Mouse (Mus musculus) layer of hippocampus, adult 9-10 months (tissue): Measurements from ENCODE around the gene Ifi47.

ENCODE experiments used
- DNase-seq: peaks from one replicate; pipeline ENCODE4 v3.0.0; 2022; ENCODE audit warnings: low spot score

Gene Ifi47

DNA sequence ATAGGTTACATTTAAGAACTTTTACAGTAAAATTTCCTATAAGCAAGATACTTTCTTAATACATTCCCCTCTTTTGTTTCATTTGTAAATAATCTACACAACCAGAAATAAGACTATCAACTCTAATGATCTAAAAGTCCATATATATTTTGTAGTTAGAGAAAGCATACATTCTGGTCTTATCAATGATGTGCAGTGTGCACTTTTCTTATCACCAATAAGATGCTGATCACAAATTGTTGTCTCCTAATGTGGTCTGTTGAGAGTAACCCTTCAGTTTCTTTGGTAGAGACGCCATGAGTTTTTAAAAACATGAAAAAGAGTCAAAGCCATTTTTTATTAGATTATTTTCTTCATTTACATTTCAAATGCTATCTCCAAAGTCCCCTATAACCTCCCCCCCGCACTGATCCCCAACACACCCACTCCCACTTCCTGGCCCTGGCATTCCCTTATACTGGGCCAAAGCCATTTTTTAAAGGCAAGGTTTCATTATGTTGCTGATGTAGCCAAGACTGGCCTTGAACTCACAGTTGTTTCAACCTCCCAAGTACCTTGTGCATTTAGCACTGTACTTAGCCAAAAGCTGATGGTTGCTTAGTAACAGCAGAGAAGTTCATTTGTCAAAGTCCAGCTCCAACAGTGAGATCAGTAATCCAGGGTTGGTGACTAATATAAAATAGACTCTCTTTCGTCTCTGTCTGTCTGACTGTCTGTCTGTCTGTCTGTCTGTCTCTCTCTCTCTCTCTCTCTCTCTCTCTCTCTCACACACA lies 13.5 kb downstream of the Ifi47 start:
- DNase-seq, result no peak

GRCm38 (mm10) chr11:49090551-49090950 lies 14.2 kb downstream of the Ifi47 start:
- DNase-seq, result no peak

- no peak for DNase-seq
Observed at GRCm38 (mm10) chr11:49091171-49091570, 14.8 kb downstream of the Ifi47 start.

- no peak for DNase-seq
Observed at GRCm38 (mm10) chr11:49092053-49092586, 15.7 kb downstream of the Ifi47 start.

GRCm38 (mm10) chr11:49092786-49093185 lies 16.4 kb downstream of the Ifi47 start:
- DNase-seq, result no peak

GRCm38 (mm10) chr11:49093861-49094660 lies 17.7 kb downstream of the Ifi47 start:
- no peak for DNase-seq

- no peak for DNase-seq
Observed at GRCm38 (mm10) chr11:49095367-49095766, 19.0 kb downstream of the Ifi47 start.

- DNase-seq, result no peak
Observed at GRCm38 (mm10) chr11:49100409-49100808, 24.0 kb downstream of the Ifi47 start.

DNA sequence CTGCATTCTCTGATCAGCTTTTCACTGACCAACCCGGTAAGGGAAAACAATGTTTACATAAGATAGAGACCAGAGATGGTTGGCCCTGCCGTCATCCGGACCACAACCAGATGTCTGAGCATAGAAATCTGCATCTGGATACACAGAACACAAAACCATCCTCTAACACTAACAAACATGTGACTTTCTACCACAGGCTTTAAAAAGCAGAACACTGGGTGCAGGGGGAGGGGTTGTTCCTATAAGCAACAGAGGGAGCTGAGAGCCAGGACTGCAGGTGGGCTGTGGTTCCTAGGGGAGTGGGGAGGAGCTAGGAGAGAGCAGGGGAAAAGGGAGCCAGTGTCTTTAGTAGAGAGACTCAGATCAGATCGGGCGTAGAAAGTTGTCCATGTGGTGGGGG lies 25.1 kb downstream of the Ifi47 start:
- no peak for DNase-seq

DNA sequence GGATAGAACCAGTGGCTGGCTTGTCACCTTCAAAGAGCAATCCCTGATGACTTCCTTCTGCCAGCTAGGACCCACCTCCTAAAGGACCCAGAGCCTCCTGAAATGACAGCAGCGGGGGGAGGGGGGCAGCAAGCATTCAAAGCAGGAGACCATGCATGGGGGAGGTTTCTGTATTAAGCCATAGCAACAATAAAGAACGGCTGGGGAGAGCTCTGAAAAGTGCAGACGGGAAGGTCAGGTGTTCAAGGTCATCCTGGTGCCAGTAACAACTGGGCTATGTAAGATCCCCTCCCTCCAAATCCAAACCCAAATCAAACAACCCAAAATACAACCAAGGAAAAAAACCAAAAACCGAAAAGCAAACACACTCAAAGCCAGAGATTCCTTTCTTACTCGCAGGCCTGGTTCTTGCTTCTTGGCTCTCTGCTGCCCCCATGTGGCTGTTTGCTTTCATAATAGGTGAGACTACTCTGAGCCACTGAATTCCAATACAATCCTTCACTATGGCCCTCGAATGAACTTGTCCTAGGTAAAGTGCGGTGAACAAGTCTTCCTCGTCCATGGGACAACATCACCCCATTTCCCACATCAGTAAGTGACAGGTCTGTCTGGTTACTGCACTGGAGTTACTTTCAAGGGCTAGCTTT lies 26.8 kb downstream of the Ifi47 start:
- DNase-seq, result peak; percentile 69

DNA sequence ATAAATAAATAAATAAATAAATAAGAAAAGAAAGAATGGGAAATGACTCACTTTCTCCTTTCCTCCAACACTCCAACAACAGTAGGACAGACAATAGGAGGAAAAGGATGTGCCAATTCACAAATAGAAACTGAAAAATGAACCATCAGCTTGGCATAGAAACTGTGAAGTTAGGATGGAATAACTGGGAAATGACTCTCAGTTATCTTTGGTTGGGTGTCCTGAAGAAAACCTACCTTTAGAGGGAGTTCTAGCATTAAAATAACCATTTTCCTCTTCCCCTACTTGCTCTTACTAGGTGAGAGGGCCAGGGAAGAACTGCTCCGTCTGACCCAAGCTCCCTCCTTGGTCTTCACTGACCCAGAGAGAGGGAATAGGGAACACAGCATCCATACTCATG lies 29.4 kb downstream of the Ifi47 start:
- no peak for DNase-seq

- no peak for DNase-seq
Observed at GRCm38 (mm10) chr11:49107650-49108537, 31.5 kb downstream of the Ifi47 start.

GRCm38 (mm10) chr11:49108833-49109232 lies 32.4 kb downstream of the Ifi47 start:
- no peak for DNase-seq

DNA sequence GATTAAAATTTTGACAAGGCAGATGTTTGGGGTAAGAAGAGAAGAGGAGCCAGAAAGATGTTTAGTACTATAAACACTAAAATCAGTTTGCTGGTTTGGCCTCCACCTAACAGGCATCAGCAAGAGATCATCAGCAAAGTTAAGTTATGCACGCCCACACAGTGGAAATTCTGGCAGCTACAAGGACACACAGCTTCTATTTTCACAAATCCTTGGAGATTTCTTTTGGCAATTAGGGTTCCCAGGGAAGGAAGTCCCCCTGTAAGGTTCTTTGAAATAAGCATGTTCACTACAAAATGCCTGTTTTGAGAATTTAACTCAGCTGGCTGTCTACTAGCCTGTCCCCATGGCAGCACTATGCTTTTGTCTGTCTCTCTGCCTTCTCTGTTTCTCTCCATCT lies 34.6 kb downstream of the Ifi47 start:
- DNase-seq, result no peak

GRCm38 (mm10) chr11:49112624-49113219 lies 36.3 kb downstream of the Ifi47 start:
- no peak for DNase-seq

- no peak for DNase-seq
Observed at GRCm38 (mm10) chr11:49114158-49114557, 37.8 kb downstream of the Ifi47 start.

DNA sequence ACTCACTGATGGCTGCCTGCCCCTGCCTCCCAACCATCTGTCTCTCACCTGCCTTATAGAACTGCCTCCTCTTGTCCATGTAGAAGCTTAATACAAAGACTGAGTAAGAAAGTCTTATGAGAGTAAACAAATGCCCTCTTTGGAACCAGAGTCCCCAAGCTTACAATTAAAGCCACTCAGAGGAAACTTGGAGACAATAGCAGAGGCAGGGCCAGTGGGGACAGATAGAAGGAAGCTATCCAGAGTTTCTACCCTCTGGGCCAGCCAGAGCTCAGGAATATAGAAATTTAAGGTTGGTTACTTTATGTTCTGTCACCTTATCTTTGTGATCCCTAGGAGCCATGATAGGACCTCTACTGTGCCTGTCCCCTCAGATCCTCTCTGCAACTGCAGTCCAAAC lies 38.4 kb downstream of the Ifi47 start, which contains the start of gene Olfr1396:
TSS of gene Olfr1396 (minus strand) at position 101 of the 400 bp plus-strand sequence.
- DNase-seq, result no peak

DNA sequence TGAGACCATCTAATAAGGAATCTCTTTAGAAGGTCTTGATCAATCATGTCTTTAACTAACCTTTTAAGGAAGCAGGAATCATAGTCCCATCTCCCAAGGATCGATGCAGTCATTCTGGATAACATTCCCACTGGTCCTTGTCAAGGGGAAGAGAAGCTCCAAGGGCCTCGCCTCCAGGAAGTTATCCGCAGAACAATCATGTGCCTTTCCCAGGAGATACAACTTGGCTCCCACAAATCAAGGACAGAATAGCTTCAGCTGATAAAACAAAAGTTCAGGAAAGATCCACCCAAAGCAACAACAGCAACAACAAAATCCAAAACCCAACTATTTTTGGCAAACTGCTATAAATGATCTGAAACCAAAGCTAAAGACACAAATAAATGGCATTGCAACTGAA lies 43.2 kb downstream of the Ifi47 start:
- DNase-seq, result no peak

DNA sequence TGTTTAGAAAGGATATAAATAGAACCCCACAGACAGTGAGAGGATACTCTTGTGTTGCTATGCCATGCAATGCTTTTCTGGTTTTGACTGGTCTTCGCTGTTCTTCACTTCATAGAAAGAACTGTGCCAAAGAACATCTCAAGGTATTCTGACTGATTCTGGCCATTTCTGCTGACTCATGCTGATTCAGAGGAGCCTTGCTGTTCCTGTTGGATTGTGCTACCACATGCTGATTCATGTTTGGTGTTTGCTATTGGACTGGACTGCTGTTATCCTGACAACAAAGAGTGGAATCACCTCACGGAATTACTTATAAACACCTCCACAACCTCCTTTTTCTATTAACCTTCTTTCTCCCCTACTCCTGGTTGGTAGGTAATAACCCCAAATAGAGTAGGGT lies 47.8 kb downstream of the Ifi47 start:
- DNase-seq, result no peak

GRCm38 (mm10) chr11:49141974-49142373 lies 65.6 kb downstream of the Ifi47 start, which contains the start of gene Olfr1395:
Gene Olfr1395 (plus strand): TSS chr11:49142274.
- DNase-seq, result no peak
